Mouse (Mus musculus): ENCODE results near the gene Ces2e.
"Not testable (repeated sequence)": the region's sequence is repeated elsewhere in the genome, so short reads cannot be mapped to it uniquely, and the experiment has no call there.

Gene Ces2e

GRCm38 (mm10) chr8:104925972-104926596, at the start of gene Ces2e:
Gene Ces2e, plus strand, starts transcription at chr8:104926260.
- DNase-seq: no peak

DNA sequence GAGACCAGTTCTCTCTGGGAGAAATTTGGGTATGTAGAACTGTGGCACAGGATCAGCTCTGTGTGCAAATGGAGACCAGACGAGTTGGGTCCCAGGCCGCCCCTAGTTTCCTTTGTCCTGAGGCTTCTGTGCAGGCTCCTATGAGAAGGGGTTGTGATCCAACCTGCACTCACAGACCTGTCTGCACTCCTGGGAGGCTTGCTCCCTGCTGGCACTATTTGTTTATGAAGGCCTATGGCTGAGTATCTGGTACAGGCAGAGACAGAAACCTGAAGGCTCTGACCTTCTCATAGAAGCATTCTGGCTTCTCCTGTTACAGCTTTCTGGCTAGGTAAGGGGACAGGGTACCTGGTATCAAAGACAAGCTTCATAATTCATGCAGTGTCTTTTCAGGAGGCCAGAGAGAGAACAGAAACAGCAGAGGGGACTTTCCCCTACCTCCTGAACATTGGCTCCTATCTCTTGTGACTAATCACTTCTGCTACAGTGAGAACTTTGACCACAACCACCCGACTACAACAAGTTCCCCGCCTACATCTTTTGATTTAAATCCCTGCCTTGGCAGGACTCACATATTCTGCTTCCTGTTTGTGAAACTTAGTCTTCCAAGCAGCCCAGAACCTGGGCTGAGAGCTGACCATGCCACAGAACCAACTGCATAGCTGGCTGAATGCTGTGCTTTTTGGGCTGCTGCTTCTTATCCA, 39.7 kb upstream of the Ces2e start:
- DNase-seq: not testable (repeated sequence)

DNA sequence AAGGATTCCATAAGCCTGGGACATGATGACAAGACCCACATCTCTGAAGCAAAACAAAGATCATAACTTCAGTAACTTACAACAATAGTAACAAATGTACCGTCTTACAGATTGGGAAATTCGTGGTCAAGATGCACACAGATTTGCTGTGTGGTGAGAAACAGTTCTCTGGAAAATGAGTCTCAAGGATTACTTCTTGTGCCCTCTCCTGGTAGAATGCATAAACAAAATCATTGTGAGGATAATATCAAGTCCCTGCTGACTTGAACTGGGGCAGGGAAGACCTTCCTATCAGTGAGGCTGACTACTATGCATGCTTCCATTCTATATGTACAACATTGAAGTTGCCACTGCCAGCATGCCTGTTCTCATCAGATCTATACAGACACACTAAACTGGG, 24.3 kb upstream of the Ces2e start:
- DNase-seq: no peak

DNA sequence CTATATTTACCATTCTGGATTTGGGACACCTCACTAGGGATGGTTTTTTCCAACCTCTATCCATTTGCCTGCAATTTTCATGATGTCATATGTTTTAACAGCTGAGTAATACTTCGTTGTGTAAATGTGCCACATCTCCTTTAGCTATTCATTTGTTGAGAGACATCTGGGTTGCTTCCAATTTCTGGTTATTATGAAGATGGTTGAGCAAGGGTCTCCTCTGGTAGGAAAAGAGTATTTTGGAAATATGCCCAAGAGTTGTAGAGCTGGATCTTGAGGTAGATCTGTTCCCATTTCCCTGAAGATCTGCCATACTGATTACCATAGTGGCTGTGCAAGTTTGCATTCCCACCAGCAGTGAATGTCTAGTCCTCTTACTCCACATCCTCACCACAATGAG, 18.9 kb upstream of the Ces2e start:
- no peak for DNase-seq

- not testable (repeated sequence) for DNase-seq
These were observed 17.0 kb upstream of the Ces2e start for GRCm38 (mm10) chr8:104909021-104909420.

DNA sequence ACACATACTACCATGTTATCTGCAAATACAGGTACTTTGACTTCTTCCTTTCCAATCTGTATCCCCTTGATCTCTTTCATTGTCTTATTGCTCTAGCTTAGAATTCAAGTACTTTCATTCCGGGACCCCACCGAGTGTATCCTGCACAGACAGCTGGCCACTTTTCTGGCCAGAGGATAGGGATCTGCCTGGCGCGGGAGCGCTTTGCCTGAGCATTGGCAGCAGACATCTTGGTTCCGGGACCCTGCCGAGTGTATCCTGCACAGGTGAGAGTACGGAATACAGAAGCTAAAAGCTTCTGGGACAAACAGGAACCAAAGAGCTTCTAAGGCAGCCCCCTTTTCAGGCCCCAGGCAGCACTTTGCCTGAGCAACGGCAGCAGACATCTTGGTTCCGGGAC, 16.4 kb upstream of the Ces2e start:
- DNase-seq: not testable (repeated sequence)

- DNase-seq: no peak
These were observed 1.2 kb downstream of the Ces2e start for GRCm38 (mm10) chr8:104927301-104927700.

DNA sequence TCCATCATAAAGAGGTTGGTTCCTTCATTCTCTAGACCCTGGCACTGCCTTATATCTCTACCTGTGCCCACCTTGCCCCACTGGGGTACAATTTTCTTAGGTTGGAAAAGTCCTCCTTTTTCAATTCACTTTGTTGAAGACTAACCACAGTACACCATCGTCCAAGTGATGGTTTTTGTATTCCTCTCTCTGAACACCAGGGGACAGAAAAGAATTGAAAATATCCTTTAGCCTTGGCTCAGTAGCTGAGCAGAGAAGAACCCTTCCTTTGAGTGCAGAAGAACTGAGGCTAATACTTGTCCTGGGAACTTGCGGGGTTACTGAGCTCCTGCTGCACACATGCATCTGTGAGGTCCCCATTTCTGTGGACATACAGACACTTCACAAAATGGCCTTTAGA, 18.6 kb downstream of the Ces2e start:
- DNase-seq: no peak

DNA sequence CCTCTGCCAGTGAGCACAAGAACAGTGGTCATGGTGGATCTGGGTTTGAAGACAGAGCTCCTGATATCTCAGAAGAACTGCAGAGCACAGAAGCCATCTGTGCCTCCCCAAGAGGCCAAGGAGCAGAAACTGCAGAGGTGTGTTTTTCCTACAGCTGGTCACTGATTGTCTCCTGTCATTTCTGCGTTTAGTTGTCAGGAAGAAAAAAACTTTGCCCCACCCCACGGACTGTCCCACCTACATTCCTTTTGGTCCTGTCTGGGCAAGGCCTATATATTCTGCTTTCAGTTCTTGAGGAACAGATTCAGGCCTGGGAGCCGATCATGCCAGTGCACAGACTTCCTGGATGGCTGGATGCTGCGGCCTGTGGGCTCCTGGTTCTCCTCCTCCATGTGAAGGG, 21.0 kb downstream of the Ces2e start, which contains the start of gene Ces2f:
Gene Ces2f (plus strand): TSS at position 301 of the 400 bp plus-strand sequence.
- DNase-seq: no peak

- no peak for DNase-seq
These were observed 23.0 kb downstream of the Ces2e start for GRCm38 (mm10) chr8:104949031-104949430.

DNA sequence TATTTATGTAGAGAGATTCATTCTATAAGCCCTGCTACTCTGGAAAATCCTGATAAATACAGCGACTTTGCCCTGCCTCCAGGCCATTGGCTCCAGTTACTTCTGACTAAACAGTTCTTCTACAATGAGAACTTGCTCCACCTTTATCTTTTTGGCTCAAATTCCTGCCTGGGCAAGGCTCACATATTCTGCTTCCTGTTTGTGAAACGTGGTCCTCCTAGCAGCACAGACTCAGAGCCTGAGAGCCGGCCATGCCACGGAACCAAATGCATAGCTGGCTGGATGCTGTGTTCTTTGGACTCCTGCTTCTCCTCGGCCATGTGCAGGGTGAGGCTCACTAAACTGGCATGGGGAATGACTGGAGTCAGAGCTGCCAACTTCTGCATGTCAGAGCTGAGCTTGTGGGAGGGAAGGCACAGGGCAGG, 35.5 kb downstream of the Ces2e start, which contains the start of gene Ces2g:
Gene Ces2g (plus strand): TSS at position 182 of the 425 bp plus-strand sequence.
- DNase-seq: no peak

DNA sequence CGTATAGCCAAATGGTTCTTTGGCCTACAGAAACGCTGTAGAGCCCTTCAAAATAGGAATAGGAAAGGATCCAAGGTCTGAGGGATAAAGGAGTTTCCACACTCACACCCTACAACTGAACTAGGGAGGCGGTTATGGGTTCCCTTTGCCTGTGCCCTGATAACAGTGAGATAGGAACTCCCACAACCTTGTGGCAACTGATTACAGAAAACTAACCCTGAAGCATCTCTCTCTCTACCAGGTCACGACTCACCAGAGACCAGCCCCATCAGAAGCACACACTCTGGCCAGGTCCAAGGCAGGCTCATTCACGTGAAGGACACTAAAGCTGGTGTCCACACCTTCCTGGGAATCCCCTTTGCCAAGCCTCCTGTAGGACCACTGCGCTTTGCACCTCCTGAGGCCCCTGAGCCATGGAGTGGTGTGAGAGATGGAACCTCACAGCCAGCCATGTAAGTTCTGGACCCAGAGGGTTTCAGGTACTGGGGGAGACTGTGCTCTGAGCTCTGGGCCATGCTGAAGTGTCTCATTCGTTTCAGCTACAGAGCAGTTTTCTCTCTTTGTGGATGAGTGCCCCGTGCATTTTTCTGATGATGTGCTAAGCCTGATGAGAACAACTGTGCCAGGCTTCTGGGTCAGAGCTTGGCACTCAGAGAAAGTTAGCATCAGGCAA, 36.3 kb downstream of the Ces2e start:
- no peak for DNase-seq

DNA sequence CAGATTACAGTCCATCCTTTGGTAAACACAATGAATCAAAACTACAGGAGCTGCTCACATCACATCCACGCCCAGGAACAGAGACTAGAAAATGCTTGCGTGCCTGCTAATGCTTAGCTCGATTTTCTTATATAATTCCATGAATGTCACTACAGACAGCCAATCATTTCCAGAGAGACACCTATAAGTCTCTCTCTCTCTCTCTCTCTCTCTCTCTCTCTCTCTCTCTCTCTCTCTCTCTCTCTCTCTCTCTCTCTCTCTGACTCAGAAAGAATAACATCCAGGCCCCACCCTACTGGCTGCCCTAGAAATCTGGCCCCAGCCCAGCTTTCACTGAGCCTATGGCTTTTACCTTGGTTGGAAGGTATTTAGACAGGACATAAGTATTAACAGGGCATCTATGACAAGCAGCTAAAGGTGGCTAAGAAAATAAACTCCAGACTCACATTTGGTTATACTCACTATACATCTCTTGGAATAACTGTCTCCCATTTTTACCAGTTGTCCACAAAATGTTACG, 37.4 kb downstream of the Ces2e start:
- no peak for DNase-seq

GRCm38 (mm10) chr8:104984126-104984525, 58.1 kb downstream of the Ces2e start:
- no peak for DNase-seq
